Comparison of ENCODE assay signal across 7 mouse cellular contexts in the genomic region with DNA sequence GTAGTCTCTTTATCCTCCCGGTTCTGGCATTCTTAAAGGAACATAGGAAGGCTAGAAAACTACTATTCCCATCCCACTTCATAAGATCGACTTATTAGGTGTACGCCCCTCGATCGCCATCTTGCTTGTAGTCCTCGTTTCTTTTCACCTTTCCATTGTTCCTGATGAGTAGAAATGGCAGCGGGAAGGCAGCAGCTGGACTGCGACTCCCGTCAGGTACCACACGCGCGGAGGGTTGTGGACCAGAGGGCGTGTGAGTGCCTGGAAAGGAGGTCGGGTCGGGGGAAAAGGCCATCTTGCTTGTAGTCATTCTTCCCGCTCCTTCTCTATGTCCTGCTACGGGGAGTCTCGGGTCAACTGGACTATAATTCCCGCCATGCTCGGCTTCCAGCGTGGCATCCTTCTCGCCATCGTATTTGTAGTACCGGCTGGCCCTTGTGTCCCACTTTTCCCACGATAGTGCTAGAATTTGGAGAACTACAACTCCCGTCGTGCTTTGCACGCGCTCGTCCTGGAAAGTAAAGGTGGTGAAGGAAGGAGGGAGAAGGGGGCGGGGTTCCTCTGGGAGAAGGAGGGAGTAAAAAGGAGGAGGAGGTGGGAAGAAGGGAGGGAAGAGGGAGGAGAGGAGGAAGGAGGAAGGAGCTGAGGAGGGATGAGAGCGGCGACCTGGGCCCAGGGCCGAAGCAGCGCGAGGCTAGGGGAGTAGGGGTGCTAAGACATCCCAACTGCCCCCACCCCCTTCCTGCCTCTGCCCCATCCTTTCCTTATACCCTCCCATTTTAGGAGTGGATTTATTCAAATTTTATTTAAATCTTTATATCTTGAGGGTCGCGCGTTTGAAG. TPM values are rescaled to one million over a fixed set of nuclear protein-coding genes. Genes with fewer than 3 reads are reported as not detected.
A peak's percentile ranks its signal among the peaks of the same experiment; 100 is the strongest.
DNase-seq lines count a peak whose midpoint lies in the region; ATAC-seq lines count a peak whose summit lies in the region.

No protein-coding gene starts in this region.

- peaks cover 12% of the 10 kb centered on the region for H3K4me1 ChIP-seq in intestine, embryonic 14.5 days (replicated peaks; ENCODE audit: control insufficient read depth, insufficient read depth, low read length)

- H3K36me3 ChIP-seq in intestine, embryonic 14.5 days (ENCODE audit: control insufficient read depth, insufficient read depth, low read length), result peaks cover 27% of the 10 kb centered on the region

- peak; percentile 84 for ATAC-seq in intestine, embryonic 14.5 days (replicated peaks; ENCODE audit: low FRiP score, low TSS enrichment, low read depth)

- under 1% methylated on average over 39 of the region's 39 CpGs for WGBS in intestine, embryonic 14.5 days

- DNase-seq in adrenal gland, adult 18-20 months (ENCODE audit: low spot score in 2 of 2), result peak; percentile 81 to 84
- DNase-seq in embryo, embryonic 11 days, result peak; percentile 97
- peak; percentile 97 for DNase-seq in gastrocnemius, postnatal 25 days
- DNase-seq in intestine, embryonic 14.5 days (ENCODE audit: low spot score), result peak; percentile 96
- peak; percentile 97 to 99 for DNase-seq in left cerebral cortex, postnatal 14 days (ENCODE audit: low spot score in 2 of 2)
- DNase-seq in mesoderm, embryonic 11.5 days (ENCODE audit: low read depth, low spot score), result peak; percentile 98
- DNase-seq in right cerebral cortex, postnatal 4 days, result peak; percentile 87

- H3K9me3 ChIP-seq in intestine, embryonic 14.5 days (ENCODE audit: control insufficient read depth, low read length), result no peaks in the 10 kb centered on the region

- intact Hi-C loops in left cerebral cortex, postnatal 14 days (cut with DNase I), result no loop called here

- peak overlapping the region; percentile 71 for H3K4me3 ChIP-seq in intestine, embryonic 14.5 days (ENCODE audit: low read depth, low read length)

- H3K4me2 ChIP-seq in intestine, embryonic 14.5 days (ENCODE audit: low read length), result peak overlapping the region; percentile 89

- no peaks in the 10 kb centered on the region for H3K27me3 ChIP-seq in intestine, embryonic 14.5 days (replicated peaks; ENCODE audit: control insufficient read depth, insufficient read depth, low read length)

- peak overlapping the region; percentile 83 for H3K27ac ChIP-seq in intestine, embryonic 14.5 days (ENCODE audit: low read depth)

- H3K9ac ChIP-seq in intestine, embryonic 14.5 days (ENCODE audit: low read length), result peak overlapping the region; percentile 82

RNA-seq across cellular contexts. Expression of a gene that starts 1.5 kb away (rescaled TPM):
- total RNA-seq in adrenal gland, adult 18-20 months (2021), result 10 to 100 TPM; 10.7 to 14.4 TPM
- 1 to 10 TPM; 1.9 to 2.4 TPM for total RNA-seq in gastrocnemius, postnatal 25 days (2021)
- polyA plus RNA-seq in intestine, embryonic 14.5 days (2014; fragmentation: Nextera tagmentation; extraction: Ambion mirVana), result 3.3 and 4.2 TPM in 2 replicates
- total RNA-seq in left cerebral cortex, postnatal 14 days (2021), result 10 to 100 TPM; 89.1 to 89.8 TPM

RNA-seq across cellular contexts. Expression of a gene that starts 13.9 kb away (rescaled TPM):
- total RNA-seq in adrenal gland, adult 18-20 months (2021), result not detected
- total RNA-seq in gastrocnemius, postnatal 25 days (2021), result not detected
- polyA plus RNA-seq in intestine, embryonic 14.5 days (2014; fragmentation: Nextera tagmentation; extraction: Ambion mirVana), result 0.27 and 0.30 TPM in 2 replicates
- total RNA-seq in left cerebral cortex, postnatal 14 days (2021), result not detected

RNA-seq across cellular contexts. Expression of a gene that starts 23.7 kb away (rescaled TPM):
- total RNA-seq in adrenal gland, adult 18-20 months (2021), result 10 to 100 TPM; 28.5 to 30.7 TPM
- 1 to 10 TPM; 8.9 to 9.5 TPM for total RNA-seq in gastrocnemius, postnatal 25 days (2021)
- 17.1 and 21.9 TPM in 2 replicates for polyA plus RNA-seq in intestine, embryonic 14.5 days (2014; fragmentation: Nextera tagmentation; extraction: Ambion mirVana)
- 10 to 100 TPM; 19.8 to 22.5 TPM for total RNA-seq in left cerebral cortex, postnatal 14 days (2021)

RNA-seq across cellular contexts. Expression of a gene that starts 30.6 kb away (rescaled TPM):
- 10 to 100 TPM; 30.3 to 40.4 TPM for total RNA-seq in adrenal gland, adult 18-20 months (2021)
- 10 to 100 TPM; 15.0 to 15.4 TPM for total RNA-seq in gastrocnemius, postnatal 25 days (2021)
- polyA plus RNA-seq in intestine, embryonic 14.5 days (2014; fragmentation: Nextera tagmentation; extraction: Ambion mirVana), result 25.0 and 25.6 TPM in 2 replicates
- total RNA-seq in left cerebral cortex, postnatal 14 days (2021), result 10 to 100 TPM; 43.3 to 44.9 TPM

RNA-seq across cellular contexts. Expression of a gene that starts 33.3 kb away (rescaled TPM):
- 1 to 10 TPM; 3.3 to 4.8 TPM for total RNA-seq in adrenal gland, adult 18-20 months (2021)
- 10 to 100 TPM; 13.8 to 15.1 TPM for total RNA-seq in gastrocnemius, postnatal 25 days (2021)
- polyA plus RNA-seq in intestine, embryonic 14.5 days (2014; fragmentation: Nextera tagmentation; extraction: Ambion mirVana), result 13.6 and 14.0 TPM in 2 replicates
- total RNA-seq in left cerebral cortex, postnatal 14 days (2021), result 1 to 10 TPM; 2.3 to 2.7 TPM

Comparison
In these comparisons a context has a peak if more than half of its experiments do, and no peak if none do; other contexts are left out.
1. Peak in every context shown above with its lines: DNase-seq, ATAC-seq, H3K4me3 ChIP-seq and H3K27ac ChIP-seq.
2. RNA of a gene that starts 1.5 kb away (total RNA-seq): 89.1 to 89.8 TPM in left cerebral cortex, postnatal 14 days; 10.7 to 14.4 TPM in adrenal gland, adult 18-20 months and 1.9 to 2.4 TPM in gastrocnemius, postnatal 25 days; every median in the first group is over 4 times any median in the second.